Mouse (Mus musculus): ENCODE results near the gene Ltb4r2.
A peak's percentile ranks its signal among the peaks of the same experiment; 100 is the strongest.

- no peak for TF ChIP-seq CTCF (IDR thresholded peaks at IDR 0.05; ENCODE audit: borderline replicate concordance, control insufficient read depth, extremely low read depth, insufficient read depth, low read length, poor library complexity)
- TF ChIP-seq POLR2A (IDR thresholded peaks at IDR 0.05; ENCODE audit: control insufficient read depth, extremely low read depth, insufficient read depth, low read length, poor library complexity): peak; percentile 23; the same call in 1 of the 2 replicates
Measured at GRCm38 (mm10) chr14:55724411-55724871, 36.8 kb upstream of the Ltb4r2 start.
